Mouse (Mus musculus) erythroblast, embryonic 14.5 days (primary cell): ENCODE results near the gene Gnas.

Experiments used
- GATA1 ChIP-seq: IDR thresholded peaks from 2 replicates; pipeline ENCODE4 v1.6.1; 2012; ENCODE audit warnings: low read length, inconsistent platforms, mixed read lengths
- TAL1 ChIP-seq: IDR thresholded peaks from 3 replicates; pipeline ENCODE4 v1.6.1; 2012; ENCODE audit warnings: low read length, inconsistent platforms, mixed read lengths

DNA sequence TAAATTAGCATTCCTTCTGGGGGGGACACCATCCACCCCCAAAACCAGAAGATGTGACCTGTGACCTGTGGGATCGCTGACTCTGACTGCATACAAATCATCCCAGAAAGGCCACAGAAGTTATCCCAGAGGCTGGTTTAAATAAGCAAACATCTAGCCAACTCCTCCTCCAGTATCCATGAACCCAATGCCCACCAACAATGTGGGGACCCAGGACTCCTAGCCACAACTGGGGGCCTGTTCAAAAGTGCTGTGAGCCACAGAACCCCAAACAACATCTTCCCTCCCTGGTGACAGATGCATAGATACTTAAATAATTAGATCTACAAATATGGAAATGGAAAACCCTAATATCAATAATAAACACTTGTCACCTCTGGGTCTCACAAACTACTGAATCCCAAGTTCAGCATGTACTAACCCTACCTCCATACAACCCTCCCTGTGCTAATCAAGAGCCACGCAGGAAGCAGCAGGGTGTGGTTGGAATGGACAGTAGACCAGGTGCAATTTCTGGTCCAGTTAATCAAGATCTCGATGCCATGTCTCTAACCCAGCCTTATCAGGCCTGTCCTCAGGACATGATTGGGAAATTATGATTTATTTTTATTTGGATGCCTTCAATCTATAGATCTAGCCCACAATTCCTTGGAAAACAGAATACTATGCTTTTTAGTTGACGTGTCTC, 56.9 kb downstream of the Gnas start:
- TF ChIP-seq GATA1 (no peak), TAL1 (no peak)
